Mouse (Mus musculus): Measurements from ENCODE around the gene Hrasls5.

GRCm38 (mm10) chr19:7611942-7612757 is at the start of gene Hrasls5:
- TF ChIP-seq CTCF (IDR thresholded peaks at IDR 0.05; ENCODE audit: low read depth, low read length) (no peak), GATA1 (IDR thresholded peaks at IDR 0.05; ENCODE audit: borderline replicate concordance, low read length) (no peak), TAL1 (conservative IDR thresholded peaks at IDR 0.05; ENCODE audit: low read depth, low read length) (no peak), POLR2AphosphoS5 (IDR thresholded peaks at IDR 0.05; ENCODE audit: insufficient replicate concordance, low read depth, low read length) (no peak)

All from G1E (cell line).